Mouse (Mus musculus) gonadal fat pad, adult 2 months (tissue): ENCODE data around the gene Zscan2. TPM values are rescaled to one million over a fixed set of nuclear protein-coding genes. Genes with fewer than 3 reads are reported as not detected.

Experiments
- DNase-seq: peaks from one replicate; pipeline ENCODE4 v3.0.0-alpha.2; 2012; ENCODE audit warnings: low read depth
- polyA plus RNA-seq: library from polyadenylated mRNA; depleted of rRNA; stranded (reverse); fragments of >200 nt; gene quantifications from 2 replicates; pipeline ENCODE4 v1.2.3, GENCODE M21; 2012

Zscan2 gene
- polyA plus RNA-seq, 1 experiment = 3.0 TPM

GRCm38 (mm10) chr7:80882830-80883505 is 22.2 kb downstream of the Zscan2 start:
- no peak for DNase-seq

- DNase-seq = no peak
Observed at GRCm38 (mm10) chr7:80885666-80886065, 24.9 kb downstream of the Zscan2 start.

- DNase-seq = no peak
Observed at GRCm38 (mm10) chr7:80888595-80888994, 27.9 kb downstream of the Zscan2 start.

GRCm38 (mm10) chr7:80889021-80889511 is 28.3 kb downstream of the Zscan2 start:
- DNase-seq = no peak

GRCm38 (mm10) chr7:80889841-80890241 is 29.1 kb downstream of the Zscan2 start:
- no peak for DNase-seq

GRCm38 (mm10) chr7:80893086-80893752 is 32.5 kb downstream of the Zscan2 start:
- no peak for DNase-seq

GRCm38 (mm10) chr7:80893753-80894129 is 33.0 kb downstream of the Zscan2 start:
- DNase-seq = no peak

- DNase-seq = no peak
Observed at GRCm38 (mm10) chr7:80894196-80894595, 33.5 kb downstream of the Zscan2 start.

- DNase-seq = no peak
Observed at GRCm38 (mm10) chr7:80894815-80895519, 34.2 kb downstream of the Zscan2 start.

- DNase-seq = no peak
Observed at GRCm38 (mm10) chr7:80897134-80897533, 36.4 kb downstream of the Zscan2 start.

GRCm38 (mm10) chr7:80897721-80898120 is 37.0 kb downstream of the Zscan2 start:
- DNase-seq = no peak

GRCm38 (mm10) chr7:80900944-80901501 is 40.3 kb downstream of the Zscan2 start, which contains the start of gene Wdr73:
Gene Wdr73 (minus strand): TSS chr7:80901269.
- DNase-seq = no peak

GRCm38 (mm10) chr7:80901541-80902274 is 41.0 kb downstream of the Zscan2 start:
- no peak for DNase-seq

- DNase-seq = no peak
Observed at GRCm38 (mm10) chr7:80903625-80904422, 43.1 kb downstream of the Zscan2 start.

GRCm38 (mm10) chr7:80904921-80905515 is 44.3 kb downstream of the Zscan2 start, which contains the start of gene Nmb:
Gene Nmb (minus strand): TSS chr7:80905076.
- no peak for DNase-seq

- no peak for DNase-seq
Observed at GRCm38 (mm10) chr7:80911053-80911452, 50.3 kb downstream of the Zscan2 start.

GRCm38 (mm10) chr7:80912496-80912895 is 51.8 kb downstream of the Zscan2 start:
- DNase-seq = no peak

- no peak for DNase-seq
Observed at GRCm38 (mm10) chr7:80917916-80918465, 57.3 kb downstream of the Zscan2 start.

- no peak for DNase-seq
Observed at GRCm38 (mm10) chr7:80918982-80919646, 58.4 kb downstream of the Zscan2 start.
